ENCODE assay signal across 10 mouse cellular contexts in genomic region chr2:84837817-84838592, GRCm38 (mm10). TPM values are rescaled to one million over a fixed set of nuclear protein-coding genes. Genes with fewer than 3 reads are reported as not detected.
DNase-seq lines count a peak whose midpoint lies in the region; ATAC-seq and TF ChIP-seq lines count a peak whose summit lies in the region.
"Had no signal": no experiment of that assay in that cellular context is flagged by ENCODE, and none has a peak within 500 bp of the region (broad histone marks: within the 10 kb centered on the region; RNA-seq: fewer than 3 reads in every experiment).

No protein-coding gene starts in this region.

- H3K4me3 ChIP-seq in gastrocnemius, adult 2 months = no peak overlapping the region
- peak overlapping the region; percentile 80; the same call in 1 of the 2 replicates for H3K4me3 ChIP-seq in midbrain, embryonic 10.5 days
- H3K4me3 ChIP-seq in midbrain, embryonic 16.5 days (ENCODE audit: low read depth, low read length) = no peak overlapping the region
- H3K4me3 ChIP-seq in embryonic facial prominence, embryonic 13.5 days = peak overlapping the region; percentile 71; the same call in 1 of the 2 replicates
- H3K4me3 ChIP-seq in thymus, adult 2 months (ENCODE audit: control insufficient read depth, insufficient read depth, low read length) = no peak overlapping the region
- H3K4me3 ChIP-seq in hindbrain, embryonic 11.5 days (ENCODE audit: low read depth, low read length) = no peak overlapping the region

- no peak for ATAC-seq in midbrain, embryonic 16.5 days
- no peak for ATAC-seq in embryonic facial prominence, embryonic 13.5 days (ENCODE audit: insufficient number of reproducible peaks, insufficient read depth, low FRiP score, low TSS enrichment, low read depth)
- ATAC-seq in hindbrain, embryonic 11.5 days (ENCODE audit: low FRiP score) = no peak
- ATAC-seq: intestine, embryonic 15.5 days had no signal

- intact Hi-C loops in gastrocnemius, adult 2 months (cut with DNase I) = no loop called here

- no peaks in the 10 kb centered on the region for H3K36me3 ChIP-seq in midbrain, embryonic 10.5 days
- no peaks in the 10 kb centered on the region for H3K36me3 ChIP-seq in midbrain, embryonic 16.5 days (ENCODE audit: control insufficient read depth, insufficient read depth, low read length)
- H3K36me3 ChIP-seq in embryonic facial prominence, embryonic 13.5 days = no peaks in the 10 kb centered on the region
- H3K36me3 ChIP-seq in thymus, adult 2 months (ENCODE audit: control insufficient read depth, insufficient read depth, low read length) = no peaks in the 10 kb centered on the region
- no peaks in the 10 kb centered on the region for H3K36me3 ChIP-seq in hindbrain, embryonic 11.5 days (ENCODE audit: control insufficient read depth, insufficient read depth, low read length)
- H3K36me3 ChIP-seq: intestine, embryonic 15.5 days had no signal

- H3K27ac ChIP-seq in gastrocnemius, adult 2 months = peak overlapping the region; percentile 95
- H3K27ac ChIP-seq in midbrain, embryonic 10.5 days (replicated peaks) = no peak overlapping the region
- H3K27ac ChIP-seq in midbrain, embryonic 16.5 days (ENCODE audit: low read length) = no peak overlapping the region
- H3K27ac ChIP-seq in embryonic facial prominence, embryonic 13.5 days = no peak overlapping the region
- peak overlapping the region; percentile 93 for H3K27ac ChIP-seq in thymus, adult 2 months (ENCODE audit: control insufficient read depth, insufficient read depth, low read length)
- H3K27ac ChIP-seq in hindbrain, embryonic 11.5 days (ENCODE audit: low read depth, low read length) = no peak overlapping the region
- H3K27ac ChIP-seq: intestine, embryonic 15.5 days had no signal

- H3K9me3 ChIP-seq in midbrain, embryonic 10.5 days (replicated peaks) = no peaks in the 10 kb centered on the region
- no peaks in the 10 kb centered on the region for H3K9me3 ChIP-seq in midbrain, embryonic 16.5 days (replicated peaks; ENCODE audit: control insufficient read depth, low read length, poor library complexity, severe bottlenecking)
- no peaks in the 10 kb centered on the region for H3K9me3 ChIP-seq in embryonic facial prominence, embryonic 13.5 days
- H3K9me3 ChIP-seq in hindbrain, embryonic 11.5 days (ENCODE audit: control insufficient read depth, low read length) = no peaks in the 10 kb centered on the region
- H3K9me3 ChIP-seq: intestine, embryonic 15.5 days had no signal

- peaks cover 40% of the 10 kb centered on the region for H3K4me1 ChIP-seq in midbrain, embryonic 10.5 days
- H3K4me1 ChIP-seq in midbrain, embryonic 16.5 days (ENCODE audit: control insufficient read depth, insufficient read depth, low read length) = peaks cover 19% of the 10 kb centered on the region
- peaks cover 30% of the 10 kb centered on the region for H3K4me1 ChIP-seq in embryonic facial prominence, embryonic 13.5 days
- H3K4me1 ChIP-seq in thymus, adult 2 months (replicated peaks; ENCODE audit: control insufficient read depth, insufficient read depth, low read length) = peaks cover 40% of the 10 kb centered on the region
- H3K4me1 ChIP-seq in hindbrain, embryonic 11.5 days (replicated peaks; ENCODE audit: control insufficient read depth, insufficient read depth, low read length) = no peaks in the 10 kb centered on the region; the same call in 1 of the 2 replicates

- peaks cover 38% of the 10 kb centered on the region for H3K27me3 ChIP-seq in midbrain, embryonic 10.5 days (ENCODE audit: low read depth, poor library complexity, severe bottlenecking)
- peaks cover 48% of the 10 kb centered on the region for H3K27me3 ChIP-seq in midbrain, embryonic 16.5 days (ENCODE audit: control insufficient read depth, insufficient read depth, low read depth, low read length)
- peaks cover 10% of the 10 kb centered on the region for H3K27me3 ChIP-seq in embryonic facial prominence, embryonic 13.5 days
- no peaks in the 10 kb centered on the region for H3K27me3 ChIP-seq in thymus, adult 2 months (ENCODE audit: control insufficient read depth, insufficient read depth, low read length)
- H3K27me3 ChIP-seq in hindbrain, embryonic 11.5 days (ENCODE audit: control insufficient read depth, insufficient read depth, low read length) = peaks cover 15% of the 10 kb centered on the region
- H3K27me3 ChIP-seq: intestine, embryonic 15.5 days had no signal

- 41% methylated on average over 9 of the region's 9 CpGs for WGBS in midbrain, embryonic 10.5 days
- WGBS in midbrain, embryonic 16.5 days = 31% methylated on average over 9 of the region's 9 CpGs
- 22% methylated on average over 9 of the region's 9 CpGs for WGBS in embryonic facial prominence, embryonic 13.5 days
- WGBS in thymus, adult 2 months = 6% methylated on average over 9 of the region's 9 CpGs
- WGBS in hindbrain, embryonic 11.5 days = 28% methylated on average over 9 of the region's 9 CpGs

- no peak for TF ChIP-seq POLR2A in thymus, adult 2 months (IDR thresholded peaks at IDR 0.05; ENCODE audit: control insufficient read depth, extremely low read depth, insufficient read depth, low read length, poor library complexity)

- H3K4me2 ChIP-seq in midbrain, embryonic 16.5 days (ENCODE audit: low read length) = no peak overlapping the region
- peak overlapping the region; percentile 94; the same call in 1 of the 2 replicates for H3K4me2 ChIP-seq in embryonic facial prominence, embryonic 13.5 days
- H3K4me2 ChIP-seq in hindbrain, embryonic 11.5 days (replicated peaks; ENCODE audit: low read depth, low read length) = no peak overlapping the region

- H3K9ac ChIP-seq in midbrain, embryonic 16.5 days (ENCODE audit: low read depth, low read length) = no peak overlapping the region
- no peak overlapping the region for H3K9ac ChIP-seq in embryonic facial prominence, embryonic 13.5 days
- H3K9ac ChIP-seq in hindbrain, embryonic 11.5 days (ENCODE audit: low read depth, low read length) = no peak overlapping the region
- H3K9ac ChIP-seq: intestine, embryonic 15.5 days had no signal

- no peak for TF ChIP-seq CTCF in gastrocnemius, adult 2 months (IDR thresholded peaks at IDR 0.05)
- TF ChIP-seq CTCF in thymus, adult 2 months (IDR thresholded peaks at IDR 0.05; ENCODE audit: borderline replicate concordance, control insufficient read depth, extremely low read depth, insufficient read depth, low read length, poor library complexity) = no peak

- no peak for DNase-seq in gastrocnemius, adult 2 months
- no peak for DNase-seq in gastrocnemius, adult 18-20 months (ENCODE audit: low spot score)
- DNase-seq in midbrain, embryonic 10.5 days (ENCODE audit: low spot score) = no peak
- peak; percentile 62 for DNase-seq in thymus, adult 2 months
- DNase-seq in adrenal gland, postnatal 36 days = no peak
- DNase-seq in hindbrain, embryonic 11.5 days (ENCODE audit: low spot score) = no peak

RNA-seq across cellular contexts. Expression of gene Slc43a1, which starts 0.6 kb away (rescaled TPM):
- 10 to 100 TPM in 1 of 2 experiments, 1 to 10 TPM in 1; 6.3 to 11.6 TPM for total RNA-seq in gastrocnemius, adult 2 months (2021)
- 10 to 100 TPM; 11.0 to 12.7 TPM for total RNA-seq in gastrocnemius, adult 18-20 months (2021)
- polyA plus RNA-seq in midbrain, embryonic 10.5 days (2016; fragmentation: Nextera tagmentation; extraction: Ambion mirVana) = 22.4 and 26.1 TPM in 2 replicates
- 0.73 and 0.91 TPM in 2 replicates for polyA plus RNA-seq in midbrain, embryonic 16.5 days (2015; fragmentation: Nextera tagmentation; extraction: Ambion mirVana)
- polyA plus RNA-seq in embryonic facial prominence, embryonic 13.5 days (2015; fragmentation: Nextera tagmentation; extraction: Ambion mirVana) = 16.5 and 17.0 TPM in 2 replicates
- 106 and 123 TPM in 2 replicates for polyA plus RNA-seq in thymus, adult 2 months (2012; rRNA removed)
- 1 to 10 TPM; 6.6 to 7.5 TPM for total RNA-seq in adrenal gland, postnatal 36 days (2021)
- polyA plus RNA-seq in hindbrain, embryonic 11.5 days (2014; fragmentation: Nextera tagmentation; extraction: Ambion mirVana) = 14.5 and 19.6 TPM in 2 replicates

RNA-seq across cellular contexts. Expression of gene Timm10, which starts 11.2 kb away (rescaled TPM):
- total RNA-seq in gastrocnemius, adult 2 months (2021) = 10 to 100 TPM; 42.0 to 57.7 TPM
- total RNA-seq in gastrocnemius, adult 18-20 months (2021) = 10 to 100 TPM; 38.2 to 57.8 TPM
- 56.4 and 64.0 TPM in 2 replicates for polyA plus RNA-seq in midbrain, embryonic 10.5 days (2016; fragmentation: Nextera tagmentation; extraction: Ambion mirVana)
- 69.8 and 75.2 TPM in 2 replicates for polyA plus RNA-seq in midbrain, embryonic 16.5 days (2015; fragmentation: Nextera tagmentation; extraction: Ambion mirVana)
- 40.4 and 47.6 TPM in 2 replicates for polyA plus RNA-seq in embryonic facial prominence, embryonic 13.5 days (2015; fragmentation: Nextera tagmentation; extraction: Ambion mirVana)
- 23.0 and 29.0 TPM in 2 replicates for polyA plus RNA-seq in thymus, adult 2 months (2012; rRNA removed)
- 10 to 100 TPM; 46.2 to 51.4 TPM for total RNA-seq in adrenal gland, postnatal 36 days (2021)
- polyA plus RNA-seq in hindbrain, embryonic 11.5 days (2014; fragmentation: Nextera tagmentation; extraction: Ambion mirVana) = 43.1 and 44.2 TPM in 2 replicates

RNA-seq across cellular contexts. Expression of gene Smtnl1, which starts 15.6 kb away (rescaled TPM):
- total RNA-seq in gastrocnemius, adult 2 months (2021) = 100 to 1,000 TPM in 1 of 2 experiments, 10 to 100 TPM in 1; 53.0 to 125 TPM
- 100 to 1,000 TPM; 104 to 119 TPM for total RNA-seq in gastrocnemius, adult 18-20 months (2021)
- 0.20 TPM in 1 of 2 replicates, not detected in the other for polyA plus RNA-seq in midbrain, embryonic 10.5 days (2016; fragmentation: Nextera tagmentation; extraction: Ambion mirVana)
- polyA plus RNA-seq in midbrain, embryonic 16.5 days (2015; fragmentation: Nextera tagmentation; extraction: Ambion mirVana) = not detected in 2 replicates
- 0.18 TPM in 1 of 2 replicates, not detected in the other for polyA plus RNA-seq in embryonic facial prominence, embryonic 13.5 days (2015; fragmentation: Nextera tagmentation; extraction: Ambion mirVana)
- polyA plus RNA-seq in thymus, adult 2 months (2012; rRNA removed) = 0.60 and 0.94 TPM in 2 replicates
- total RNA-seq in adrenal gland, postnatal 36 days (2021) = not detected
- not detected in 2 replicates for polyA plus RNA-seq in hindbrain, embryonic 11.5 days (2014; fragmentation: Nextera tagmentation; extraction: Ambion mirVana)
- total RNA-seq: left cerebral cortex, postnatal 36 days had no signal

RNA-seq across cellular contexts. Expression of gene Ube2l6, which starts 39.4 kb away (rescaled TPM):
- total RNA-seq in gastrocnemius, adult 2 months (2021) = 1 to 10 TPM; 2.0 to 3.8 TPM
- 1 to 10 TPM; 2.9 to 3.7 TPM for total RNA-seq in gastrocnemius, adult 18-20 months (2021)
- polyA plus RNA-seq in midbrain, embryonic 10.5 days (2016; fragmentation: Nextera tagmentation; extraction: Ambion mirVana) = 33.0 and 34.5 TPM in 2 replicates
- 22.9 and 23.4 TPM in 2 replicates for polyA plus RNA-seq in midbrain, embryonic 16.5 days (2015; fragmentation: Nextera tagmentation; extraction: Ambion mirVana)
- 28.1 and 32.7 TPM in 2 replicates for polyA plus RNA-seq in embryonic facial prominence, embryonic 13.5 days (2015; fragmentation: Nextera tagmentation; extraction: Ambion mirVana)
- 27.7 and 35.3 TPM in 2 replicates for polyA plus RNA-seq in thymus, adult 2 months (2012; rRNA removed)
- total RNA-seq in adrenal gland, postnatal 36 days (2021) = 10 to 100 TPM; 17.1 to 23.1 TPM
- 39.7 and 42.1 TPM in 2 replicates for polyA plus RNA-seq in hindbrain, embryonic 11.5 days (2014; fragmentation: Nextera tagmentation; extraction: Ambion mirVana)

RNA-seq across cellular contexts. Expression of gene Rtn4rl2, which starts 48.5 kb away (rescaled TPM):
- total RNA-seq in gastrocnemius, adult 2 months (2021) = under 1 TPM; 0.28 to 0.41 TPM
- under 1 TPM; 0.52 to 0.62 TPM for total RNA-seq in gastrocnemius, adult 18-20 months (2021)
- polyA plus RNA-seq in midbrain, embryonic 10.5 days (2016; fragmentation: Nextera tagmentation; extraction: Ambion mirVana) = 1.4 and 1.8 TPM in 2 replicates
- polyA plus RNA-seq in midbrain, embryonic 16.5 days (2015; fragmentation: Nextera tagmentation; extraction: Ambion mirVana) = 3.9 TPM in 2 replicates
- 1.0 and 1.3 TPM in 2 replicates for polyA plus RNA-seq in embryonic facial prominence, embryonic 13.5 days (2015; fragmentation: Nextera tagmentation; extraction: Ambion mirVana)
- 1.8 and 2.1 TPM in 2 replicates for polyA plus RNA-seq in thymus, adult 2 months (2012; rRNA removed)
- 1 to 10 TPM in 1 of 2 experiments, under 1 TPM in 1; 0.79 to 2.4 TPM for total RNA-seq in adrenal gland, postnatal 36 days (2021)
- 1.9 and 2.8 TPM in 2 replicates for polyA plus RNA-seq in hindbrain, embryonic 11.5 days (2014; fragmentation: Nextera tagmentation; extraction: Ambion mirVana)

Comparison
In these comparisons a context has a peak if more than half of its experiments do, and no peak if none do; other contexts are left out.
1. H3K4me3 ChIP-seq: peak in midbrain, embryonic 10.5 days (single experiment) and embryonic facial prominence, embryonic 13.5 days (single experiment); none in gastrocnemius, adult 2 months (single experiment), midbrain, embryonic 16.5 days (single experiment), thymus, adult 2 months (single experiment) and hindbrain, embryonic 11.5 days (single experiment).
2. H3K27ac ChIP-seq: peak in gastrocnemius, adult 2 months (single experiment) and thymus, adult 2 months (single experiment); none in midbrain, embryonic 10.5 days (single experiment), midbrain, embryonic 16.5 days (single experiment), embryonic facial prominence, embryonic 13.5 days (single experiment) and hindbrain, embryonic 11.5 days (single experiment).